Mouse (Mus musculus) embryonic facial prominence, embryonic 13.5 days (tissue): ENCODE measurements around the gene Zfp706. TPM values are rescaled to one million over a fixed set of nuclear protein-coding genes. Genes with fewer than 3 reads are reported as not detected.
"Not testable (repeated sequence)": the region's sequence is repeated elsewhere in the genome, so short reads cannot be mapped to it uniquely, and the experiment has no call there.

Experiments
- ATAC-seq: fragments of 200-750 bp; cut with Nextera tagmentation; 2 replicates; pipeline ENCODE4 v1.8.0; 2017; ENCODE audit warnings: low read depth; ENCODE audit not compliant: insufficient number of reproducible peaks, insufficient read depth, low FRiP score, low TSS enrichment
- H3K27ac ChIP-seq: fragments of 300-500 bp; sonication (generic); 2 replicates; pipeline ENCODE4 v1.5.1; 2015; ENCODE audit warnings: moderate library complexity, mild to moderate bottlenecking, inconsistent platforms
- H3K27me3 ChIP-seq: fragments of 300-500 bp; sonication (generic); 2 replicates; pipeline ENCODE4 v1.6.1; 2015; ENCODE audit warnings: mild to moderate bottlenecking, inconsistent platforms
- H3K36me3 ChIP-seq: fragments of 300-500 bp; sonication (generic); 2 replicates; pipeline ENCODE4 v1.6.1; 2015; ENCODE audit warnings: mild to moderate bottlenecking, inconsistent platforms
- H3K4me1 ChIP-seq: fragments of 300-500 bp; sonication (generic); 2 replicates; pipeline ENCODE4 v1.6.1; 2015; ENCODE audit warnings: inconsistent platforms
- H3K4me2 ChIP-seq: fragments of 300-500 bp; sonication (generic); 2 replicates; pipeline ENCODE4 v1.6.1; 2015; ENCODE audit warnings: moderate library complexity, mild to moderate bottlenecking, inconsistent platforms
- H3K4me3 ChIP-seq: fragments of 300-500 bp; sonication (generic); 2 replicates; pipeline ENCODE4 v1.5.1; 2015; ENCODE audit warnings: mild to moderate bottlenecking, inconsistent platforms
- H3K9ac ChIP-seq: fragments of 300-500 bp; sonication (generic); 2 replicates; pipeline ENCODE4 v1.6.1; 2015; ENCODE audit warnings: mild to moderate bottlenecking, inconsistent platforms
- H3K9me3 ChIP-seq: fragments of 300-500 bp; sonication (generic); 2 replicates; pipeline ENCODE4 v1.6.1; 2016; ENCODE audit warnings: inconsistent platforms
- WGBS: fragments of 180-500 bp; shearing (Covaris S2); methylation state at CpG from one replicate; pipeline ENCODE4 v1.1.7; 2015; ENCODE audit warnings: mixed read lengths; 5-methylcytosine and 5-hydroxymethylcytosine counted together
- polyA plus RNA-seq: library from polyadenylated mRNA; unstranded; fragments of >200 nt; fragmentation: Nextera tagmentation; extraction: Ambion mirVana; gene quantifications from 2 replicates; pipeline ENCODE4 v1.2.1, GENCODE M21; 2015

Gene Zfp706
- polyA plus RNA-seq, 1 experiment from 2014 or later, result 449 TPM

- Histone ChIP-seq H3K36me3 (peaks cover 6% of the 10 kb centered on the region), H3K27ac (peak overlapping the region; percentile 93), H3K9ac (peak overlapping the region; percentile 98), H3K4me2 (peak overlapping the region; percentile 67), H3K27me3 (no peaks in the 10 kb centered on the region), H3K4me1 (peaks cover 18% of the 10 kb centered on the region), H3K4me3 (peak overlapping the region; percentile 76), H3K9me3 (no peaks in the 10 kb centered on the region)
- ATAC-seq, result no peak
- WGBS, result 27% methylated on average over 8 of the region's 8 CpGs
Observed at GRCm38 (mm10) chr15:37007959-37008419, 416 bp upstream of the Zfp706 start.

- peak overlapping the region; percentile 76 for H3K4me3 ChIP-seq
- H3K4me1 ChIP-seq, result peaks cover 18% of the 10 kb centered on the region
- H3K4me2 ChIP-seq, result peak overlapping the region; percentile 67
- H3K9me3 ChIP-seq, result no peaks in the 10 kb centered on the region
- no peaks in the 10 kb centered on the region for H3K27me3 ChIP-seq
- H3K9ac ChIP-seq, result peak overlapping the region; percentile 98
- peak overlapping the region; percentile 95 for H3K27ac ChIP-seq
- ATAC-seq, result peak; percentile 46; the same call in 1 of the 2 replicates
- H3K36me3 ChIP-seq, result peaks cover 15% of the 10 kb centered on the region
- 2% methylated on average over 42 of the region's 48 CpGs for WGBS
Observed at GRCm38 (mm10) chr15:37006475-37007164, 953 bp downstream of the Zfp706 start.

- WGBS, result 40% methylated on average over 7 of the region's 7 CpGs
- Histone ChIP-seq H3K4me3 (peak overlapping the region; percentile 76), H3K9me3 (no peaks in the 10 kb centered on the region), H3K9ac (peak overlapping the region; percentile 98), H3K27me3 (no peaks in the 10 kb centered on the region), H3K36me3 (peaks cover 20% of the 10 kb centered on the region), H3K4me2 (peak overlapping the region; percentile 67), H3K4me1 (peaks cover 18% of the 10 kb centered on the region), H3K27ac (peak overlapping the region; percentile 95; the same call in 1 of the 2 replicates)
- ATAC-seq, result no peak
Observed at GRCm38 (mm10) chr15:37005793-37006474, 1.6 kb downstream of the Zfp706 start.

- no peak for ATAC-seq
- Histone ChIP-seq H3K27ac (no peak overlapping the region), H3K27me3 (no peaks in the 10 kb centered on the region), H3K4me2 (peak overlapping the region; percentile 67; the same call in 1 of the 2 replicates), H3K9ac (no peak overlapping the region), H3K4me3 (no peak overlapping the region), H3K36me3 (peaks cover 29% of the 10 kb centered on the region), H3K9me3 (no peaks in the 10 kb centered on the region), H3K4me1 (peaks cover 18% of the 10 kb centered on the region)
- 93% methylated on average over 5 of the region's 5 CpGs for WGBS
Observed at GRCm38 (mm10) chr15:37004858-37005257, 2.7 kb downstream of the Zfp706 start.

GRCm38 (mm10) chr15:37002276-37002675 is 5.3 kb downstream of the Zfp706 start:
- H3K4me2 ChIP-seq, result no peak overlapping the region
- H3K4me1 ChIP-seq, result peaks cover 15% of the 10 kb centered on the region
- no peaks in the 10 kb centered on the region for H3K27me3 ChIP-seq
- H3K36me3 ChIP-seq, result peaks cover 55% of the 10 kb centered on the region
- H3K27ac ChIP-seq, result no peak overlapping the region
- ATAC-seq, result no peak
- H3K9me3 ChIP-seq, result peaks cover 6% of the 10 kb centered on the region
- no peak overlapping the region for H3K9ac ChIP-seq
- H3K4me3 ChIP-seq, result no peak overlapping the region
- 90% methylated on average over 7 of the region's 7 CpGs for WGBS

- H3K36me3 ChIP-seq, result peaks cover 61% of the 10 kb centered on the region
- H3K9me3 ChIP-seq, H3K4me2 ChIP-seq, H3K4me3 ChIP-seq, H3K9ac ChIP-seq, H3K27me3 ChIP-seq, H3K4me1 ChIP-seq, ATAC-seq, H3K27ac ChIP-seq: not testable (repeated sequence)
- WGBS, result 88% methylated on average over 7 of the region's 7 CpGs
Observed at GRCm38 (mm10) chr15:36999602-37000001, 8.0 kb downstream of the Zfp706 start.

GRCm38 (mm10) chr15:36995166-36995565 is 12.4 kb downstream of the Zfp706 start:
- Histone ChIP-seq H3K27me3 (no peaks in the 10 kb centered on the region), H3K4me3 (no peak overlapping the region), H3K9ac (no peak overlapping the region), H3K9me3 (peaks cover 6% of the 10 kb centered on the region), H3K4me1 (0 out of 2 replicates have a peak, but pooled peaks cover 7% of the 10 kb centered on the region), H3K4me2 (no peak overlapping the region), H3K36me3 (peaks cover 33% of the 10 kb centered on the region), H3K27ac (no peak overlapping the region)
- WGBS, result 88% methylated on average over 4 of the region's 4 CpGs
- ATAC-seq, result no peak

- Histone ChIP-seq H3K27me3 (no peaks in the 10 kb centered on the region), H3K27ac (no peak overlapping the region), H3K9me3 (peaks cover 6% of the 10 kb centered on the region), H3K4me1 (0 out of 2 replicates have a peak, but pooled peaks cover 7% of the 10 kb centered on the region), H3K4me2 (no peak overlapping the region), H3K9ac (no peak overlapping the region), H3K36me3 (peaks cover 29% of the 10 kb centered on the region), H3K4me3 (no peak overlapping the region)
- 71% methylated on average over 1 of the region's 1 CpGs for WGBS
- ATAC-seq, result no peak
Observed at GRCm38 (mm10) chr15:36994665-36995064, 12.9 kb downstream of the Zfp706 start.

GRCm38 (mm10) chr15:36993435-36994178 is 14.0 kb downstream of the Zfp706 start:
- WGBS, result 75% methylated on average over 8 of the region's 8 CpGs
- ATAC-seq, result no peak

GRCm38 (mm10) chr15:36991353-36991752 is 16.2 kb downstream of the Zfp706 start:
- 79% methylated on average over 6 of the region's 6 CpGs for WGBS
- H3K27ac ChIP-seq, result no peak overlapping the region
- no peaks in the 10 kb centered on the region for H3K9me3 ChIP-seq
- peaks cover 12% of the 10 kb centered on the region; the same call in 1 of the 2 replicates for H3K4me1 ChIP-seq
- no peak overlapping the region for H3K4me2 ChIP-seq
- peaks cover 3% of the 10 kb centered on the region; the same call in 1 of the 2 replicates for H3K36me3 ChIP-seq
- no peak for ATAC-seq
- H3K9ac ChIP-seq, result no peak overlapping the region
- H3K4me3 ChIP-seq, result no peak overlapping the region
- no peaks in the 10 kb centered on the region for H3K27me3 ChIP-seq

More at GRCm38 (mm10) chr15:36993435-36994178, 14.0 kb downstream of the Zfp706 start:
- Histone ChIP-seq H3K4me1 (0 out of 2 replicates have a peak, but pooled peaks cover 7% of the 10 kb centered on the region), H3K9ac (no peak overlapping the region), H3K9me3 (peaks cover 6% of the 10 kb centered on the region), H3K27ac (0 out of 2 replicates have a peak overlapping the region, but pooled peaks have one; percentile 28), H3K4me3 (no peak overlapping the region), H3K27me3 (no peaks in the 10 kb centered on the region), H3K4me2 (no peak overlapping the region), H3K36me3 (peaks cover 19% of the 10 kb centered on the region)

GRCm38 (mm10) chr15:36989922-36990321 is 17.7 kb downstream of the Zfp706 start:
- Histone ChIP-seq H3K27ac (no peak overlapping the region), H3K4me1 (peaks cover 12% of the 10 kb centered on the region; the same call in 1 of the 2 replicates), H3K4me3 (no peak overlapping the region), H3K27me3 (no peaks in the 10 kb centered on the region), H3K9ac (no peak overlapping the region), H3K36me3 (no peaks in the 10 kb centered on the region), H3K9me3 (no peaks in the 10 kb centered on the region), H3K4me2 (no peak overlapping the region)
- WGBS, result 66% methylated on average over 11 of the region's 11 CpGs
- no peak for ATAC-seq
